ENCODE assay signal across 8 mouse cellular contexts in the genomic region with DNA sequence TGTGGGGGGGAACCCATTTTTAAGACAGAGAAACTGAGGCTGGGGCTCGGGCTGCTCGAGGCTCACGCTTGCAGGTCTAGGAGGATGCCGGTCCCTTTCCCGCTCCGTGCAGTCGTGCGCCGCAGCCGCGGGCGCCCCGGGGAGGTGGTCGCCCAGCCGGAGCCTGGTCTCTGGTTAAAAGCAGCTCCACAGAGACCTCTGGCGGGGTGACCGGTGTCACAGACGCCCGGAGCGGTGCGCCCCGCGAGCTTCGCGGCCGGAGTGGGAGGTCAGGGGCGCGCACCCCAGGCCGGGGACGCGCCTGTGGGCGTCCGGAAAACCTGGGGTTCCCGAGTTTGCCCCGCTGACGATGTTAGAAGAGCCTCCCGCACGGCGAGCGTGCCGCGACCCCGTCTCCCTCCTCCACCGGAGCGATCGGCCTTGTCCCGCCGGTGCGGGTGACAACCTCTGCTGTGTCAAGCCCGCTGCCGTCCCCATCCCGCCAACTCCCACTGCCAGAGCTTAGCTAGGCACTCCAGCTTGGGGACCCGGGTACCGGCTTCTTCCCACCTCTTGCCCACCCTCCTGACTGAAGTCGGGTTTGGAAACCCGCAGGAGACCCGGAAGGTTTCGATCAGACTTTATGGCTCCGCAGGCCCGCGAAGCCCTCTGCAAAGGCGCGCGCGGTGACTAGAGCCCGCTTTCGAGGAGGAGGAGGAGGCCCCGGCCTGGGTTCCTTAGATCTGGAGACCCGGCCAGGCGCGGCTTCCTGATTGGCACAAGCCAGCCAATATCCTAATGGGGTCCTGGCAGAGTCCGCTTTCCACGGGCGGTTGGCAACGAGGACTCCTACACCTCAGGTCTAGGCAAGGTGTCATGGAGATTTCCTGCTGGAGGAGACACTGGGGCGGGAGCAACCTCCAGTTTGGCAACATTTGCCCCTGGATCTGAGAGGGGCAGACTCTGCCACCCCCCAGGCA. TPM values are rescaled to one million over a fixed set of nuclear protein-coding genes. Genes with fewer than 3 reads are reported as not detected.
DNase-seq lines count a peak whose midpoint lies in the region; ATAC-seq and TF ChIP-seq lines count a peak whose summit lies in the region.

No protein-coding gene starts in this region.

- intact Hi-C loops in gastrocnemius, postnatal 14 days (cut with DNase I; ENCODE audit: low total_unique reads): loop anchor here (5.0 to 10.0 kb wide), 3 partner anchors 170 to 523 kb away; no protein-coding TSS in a partner anchor
- intact Hi-C loops in heart, postnatal 10 days (cut with DNase I): loop anchor here (1.0 to 5.0 kb wide), 2 partner anchors 83 to 200 kb away; a partner anchor contains a TSS

- DNase-seq in gastrocnemius, postnatal 14 days: peak; percentile 21
- no peak for DNase-seq in gastrocnemius, adult 18-20 months (ENCODE audit: low spot score)
- DNase-seq in Patski (ENCODE audit: low read depth, low spot score) (no peak), liver (peak; percentile 12)
- peak; percentile 53 for DNase-seq in embryo, embryonic 10 days (ENCODE audit: low spot score)
- DNase-seq in heart, postnatal 10 days: peak; percentile 40 to 51
- peak; percentile 72 for DNase-seq in neural tube, embryonic 10.5 days (ENCODE audit: extremely low spot score, low spot score)
- peak; percentile 46 for DNase-seq in thymus, postnatal 0 days (ENCODE audit: low spot score)

- TF ChIP-seq CTCF in Patski (IDR thresholded peaks at IDR 0.05): no peak

- CTCF ChIA-PET in Patski (lab: Charles Lee): interaction anchor here (0.6 to 2.3 kb wide), 7 partner anchors 8 to 523 kb away, joined by 3 to 11 read pairs (median 3); no protein-coding TSS in a partner anchor

- POLR2A ChIA-PET in Patski (lab: Charles Lee): no interaction called here

- in situ Hi-C loops in Patski (cut with MboI; ENCODE audit: low pct_unique_long_range_greater_than_20kb): loop anchor here (5.0 to 10.0 kb wide), 4 partner anchors 170 to 523 kb away; no protein-coding TSS in a partner anchor

- H3K27me3 ChIP-seq in Patski: peaks cover 37% of the 10 kb centered on the region

- ATAC-seq in Patski: peak; percentile 0

RNA-seq across cellular contexts. Expression of a gene that starts 0.9 kb away (rescaled TPM):
- 1 to 10 TPM in 1 of 2 experiments, under 1 TPM in 1; 0.86 to 1.2 TPM for total RNA-seq in gastrocnemius, postnatal 14 days (2021)
- under 1 TPM; 0.11 to 0.14 TPM for total RNA-seq in gastrocnemius, adult 18-20 months (2021)
- 0.81 TPM for polyA plus RNA-seq in Patski (2021)
- total RNA-seq in heart, postnatal 10 days (2021): 1 to 10 TPM in 1 of 2 experiments, under 1 TPM in 1; 0.89 to 1.7 TPM
- polyA plus RNA-seq in thymus, postnatal 0 days (2015; fragmentation: Nextera tagmentation; extraction: Ambion mirVana): 1.5 and 2.3 TPM in 2 replicates

Comparison
In these comparisons a context has a peak if more than half of its experiments do, and no peak if none do; other contexts are left out.
1. DNase-seq: peak in gastrocnemius, postnatal 14 days (single experiment), embryo, embryonic 10 days (single experiment), heart, postnatal 10 days (2 of 2), liver (single experiment), neural tube, embryonic 10.5 days (single experiment) and thymus, postnatal 0 days (single experiment); none in gastrocnemius, adult 18-20 months (single experiment) and Patski (single experiment).